Mouse (Mus musculus) lung, postnatal 4 days (tissue): ENCODE measurements around the gene Foxp4.
A peak's percentile ranks its signal among the peaks of the same experiment; 100 is the strongest.

Experiments used
- DNase-seq, 2 experiments: peaks; one replicate each; pipeline ENCODE4 v3.0.0; 2021

The Foxp4 gene

DNA sequence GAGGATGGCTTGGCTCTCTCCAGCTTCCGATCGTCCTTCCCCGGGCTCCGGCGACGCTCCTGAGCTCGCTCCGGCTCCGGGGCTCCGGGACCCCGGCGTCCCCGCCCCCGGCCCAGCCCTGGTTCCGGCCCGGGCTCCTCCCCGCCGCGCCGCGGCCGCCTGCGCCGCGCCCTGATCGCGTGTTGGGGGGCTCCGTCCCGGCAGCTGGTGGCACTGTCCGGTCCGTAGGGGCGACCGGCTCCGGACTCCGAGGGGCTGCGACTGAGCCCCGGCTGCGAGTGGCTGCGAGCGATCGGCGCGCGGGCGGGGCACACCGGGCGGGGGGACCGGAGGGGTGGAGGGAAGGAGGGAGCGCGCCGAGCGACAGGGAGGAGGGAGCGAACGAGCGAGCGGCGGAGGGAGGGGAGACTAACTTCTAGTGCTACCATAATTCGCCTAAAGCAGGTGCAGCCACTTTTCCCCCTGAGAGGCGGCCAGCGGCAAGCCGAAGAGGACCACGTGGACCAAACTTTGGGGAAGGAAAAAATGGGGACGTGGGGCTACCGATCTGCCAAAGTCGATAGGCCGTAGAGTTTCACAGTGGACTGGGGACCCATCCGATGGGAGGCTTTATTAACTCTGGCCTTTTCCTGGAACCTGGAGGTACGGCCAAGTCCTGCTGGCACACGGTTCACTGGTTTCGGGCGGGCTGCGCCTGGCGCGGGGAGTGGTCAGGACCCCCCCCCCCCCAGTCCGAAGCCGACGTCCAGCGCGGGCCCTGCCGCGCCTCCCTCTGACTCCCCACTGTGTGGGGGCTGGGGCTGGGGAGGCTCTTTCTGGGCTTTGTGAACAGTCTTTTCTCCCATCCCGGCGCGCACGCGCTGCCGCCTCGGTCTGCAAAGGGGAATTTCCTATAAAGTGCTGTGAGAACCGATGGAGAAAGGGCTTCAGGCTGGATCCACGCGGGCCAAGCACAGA lies at the start of gene Foxp4:
Foxp4 (minus strand) TSS at position 263 of the 957 bp plus-strand sequence.
- DNase-seq = peak; percentile 88 to 89

DNA sequence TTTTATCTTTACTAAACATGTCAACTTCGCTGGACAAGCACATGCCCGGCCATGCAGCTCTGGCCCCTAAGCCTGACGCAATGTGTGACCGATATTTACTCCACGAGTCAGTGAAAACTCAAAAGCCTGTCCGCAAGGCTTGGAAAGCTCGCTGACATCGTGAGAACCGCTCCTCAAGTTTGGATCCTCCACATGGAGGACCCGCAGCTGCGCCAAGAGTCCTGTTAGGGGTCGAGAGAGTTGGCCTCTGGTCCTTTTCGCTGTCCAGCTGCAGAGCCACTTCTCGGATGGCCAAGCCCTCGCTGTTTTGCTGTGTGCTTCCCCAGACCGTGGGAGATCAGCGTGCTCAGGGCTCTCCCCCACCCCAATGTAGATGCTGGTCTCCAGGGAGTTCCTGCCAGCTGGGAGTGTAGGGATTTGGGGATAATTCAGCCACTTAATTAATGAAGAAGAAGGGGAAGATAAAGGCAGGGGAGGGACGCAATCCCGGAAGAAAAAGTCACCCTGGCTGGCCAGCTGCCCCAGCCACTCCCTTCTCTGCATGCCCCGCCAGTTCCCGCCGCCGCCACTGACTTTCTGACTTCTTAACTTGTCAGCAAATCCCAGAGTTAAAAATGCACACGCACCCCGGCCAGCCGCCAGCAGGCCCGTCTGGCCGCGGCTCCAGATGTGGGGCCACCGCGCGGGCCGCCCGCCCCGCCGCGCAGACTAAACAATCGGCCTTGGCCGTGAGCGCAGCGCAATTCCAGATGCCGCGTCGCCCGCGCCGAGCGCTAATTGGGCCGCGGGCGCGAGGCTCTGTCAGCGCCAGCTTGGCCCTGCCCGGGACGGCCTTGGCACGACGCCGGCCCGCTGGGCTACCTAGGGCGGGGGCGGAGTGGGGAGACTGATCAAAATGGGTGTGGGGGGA lies 49.4 kb upstream of the Foxp4 start:
- peak; percentile 85 to 95 for DNase-seq

DNA sequence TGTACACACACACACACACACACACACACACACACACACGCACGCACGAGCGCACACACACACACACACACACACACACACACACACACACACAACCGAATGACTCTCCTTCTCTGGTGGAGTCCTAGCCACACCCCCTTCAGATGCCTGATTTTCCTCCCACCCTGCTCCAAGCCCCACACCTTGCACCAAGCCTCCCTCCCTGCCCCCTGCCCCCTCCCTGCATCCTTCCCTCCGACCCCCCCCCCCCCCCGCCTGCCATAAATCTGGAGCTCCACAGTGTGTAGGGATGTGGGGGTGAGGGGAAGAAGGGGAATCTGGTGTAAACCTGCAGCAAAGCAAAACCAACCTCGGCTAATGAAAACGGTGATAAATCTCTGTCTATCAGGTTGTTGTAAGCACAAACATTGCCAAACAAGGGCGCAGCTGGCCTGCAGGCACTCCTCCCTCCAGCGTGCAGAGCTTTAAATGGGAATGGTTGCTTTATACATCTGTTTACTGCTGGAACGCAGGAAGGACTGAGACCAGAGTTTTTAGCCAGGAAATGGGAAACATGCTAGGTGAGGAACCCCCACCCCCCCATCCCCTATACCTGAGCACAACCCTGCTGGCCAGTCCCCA lies 41.5 kb upstream of the Foxp4 start:
- no peak for DNase-seq

- peak; percentile 61 to 84 for DNase-seq
Measured at GRCm38 (mm10) chr17:47958046-47958790, 33.8 kb upstream of the Foxp4 start.

GRCm38 (mm10) chr17:47956486-47956885 lies 32.0 kb upstream of the Foxp4 start:
- no peak for DNase-seq

DNA sequence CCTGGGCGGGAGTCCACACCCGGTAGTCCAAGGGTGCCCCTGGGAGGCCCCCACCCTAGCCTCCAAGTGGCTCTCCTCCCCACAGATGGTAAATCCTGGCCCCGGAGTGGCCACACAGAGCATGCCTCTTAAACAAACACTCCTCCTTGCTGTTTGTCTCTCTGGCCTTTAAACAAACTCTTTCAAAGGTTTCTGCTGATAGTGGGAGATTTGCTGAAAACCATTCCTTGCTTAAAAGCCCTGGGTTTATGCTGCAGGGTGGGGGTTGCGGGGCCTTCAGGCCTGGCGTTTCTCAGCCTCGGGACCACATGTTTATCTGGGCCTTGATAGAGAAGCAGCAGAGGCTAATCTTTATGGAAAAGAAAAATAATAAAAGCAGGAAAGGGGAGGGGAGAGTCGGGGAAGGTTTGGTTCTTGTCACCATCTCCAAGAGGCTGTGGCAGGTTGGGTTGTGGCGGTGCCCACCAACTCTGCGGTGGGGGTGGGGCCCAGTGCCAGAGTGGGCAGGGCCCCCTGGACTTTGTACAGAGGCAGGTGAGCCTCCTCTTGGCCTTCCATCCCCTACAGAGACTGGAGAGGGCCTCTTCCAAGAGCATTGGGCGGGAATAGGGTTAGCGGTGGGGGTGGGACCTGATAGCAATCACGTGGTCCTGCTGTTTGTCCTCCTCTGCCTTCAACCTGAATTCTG lies 30.8 kb upstream of the Foxp4 start:
- DNase-seq = peak; percentile 40 to 83

- DNase-seq = no peak
Measured at GRCm38 (mm10) chr17:47953231-47953630, 28.8 kb upstream of the Foxp4 start.

GRCm38 (mm10) chr17:47952368-47953081 lies 28.1 kb upstream of the Foxp4 start:
- peak; percentile 17 to 40 for DNase-seq

DNA sequence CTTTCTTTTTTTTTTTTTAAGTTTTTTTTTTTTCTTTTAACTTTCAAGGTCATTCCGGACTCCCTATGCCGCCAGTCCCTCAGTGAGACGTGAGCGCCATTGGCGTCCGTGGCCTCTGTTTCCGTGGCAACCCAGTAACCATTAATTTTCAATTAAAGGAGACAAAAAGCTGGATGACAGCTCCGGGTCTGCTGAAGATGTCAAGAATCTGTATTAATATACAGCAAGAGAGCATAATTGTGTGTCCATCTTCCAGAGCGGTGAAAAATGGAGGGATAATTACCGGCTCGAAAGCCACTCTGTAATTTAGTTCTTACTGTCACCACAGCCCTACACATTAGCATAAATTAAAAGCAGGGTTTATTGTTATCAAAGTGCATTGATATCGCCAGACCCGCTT lies 27.0 kb upstream of the Foxp4 start:
- no peak for DNase-seq

- DNase-seq = no peak
Measured at GRCm38 (mm10) chr17:47950831-47951230, 26.4 kb upstream of the Foxp4 start.

DNA sequence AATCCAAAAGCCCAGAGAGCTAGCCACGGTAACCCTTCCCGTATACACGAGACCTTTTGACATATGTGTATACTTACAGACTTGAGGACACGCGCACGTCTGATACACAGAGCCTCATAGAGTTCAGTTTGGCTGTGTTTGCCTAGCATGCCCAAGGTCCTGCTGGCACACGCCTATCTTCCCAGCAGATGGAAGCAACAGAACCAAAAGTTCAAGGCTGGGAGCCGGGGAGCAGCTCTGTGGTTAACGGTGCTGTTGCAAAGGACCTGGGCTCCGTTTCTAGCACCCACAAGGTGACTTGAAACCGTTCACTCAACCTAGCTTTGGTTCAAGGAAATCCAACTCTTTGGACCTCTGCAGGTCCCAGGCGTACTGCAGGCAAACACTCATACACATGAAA lies 25.0 kb upstream of the Foxp4 start:
- DNase-seq = no peak

GRCm38 (mm10) chr17:47948753-47949152 lies 24.3 kb upstream of the Foxp4 start:
- DNase-seq = no peak

DNA sequence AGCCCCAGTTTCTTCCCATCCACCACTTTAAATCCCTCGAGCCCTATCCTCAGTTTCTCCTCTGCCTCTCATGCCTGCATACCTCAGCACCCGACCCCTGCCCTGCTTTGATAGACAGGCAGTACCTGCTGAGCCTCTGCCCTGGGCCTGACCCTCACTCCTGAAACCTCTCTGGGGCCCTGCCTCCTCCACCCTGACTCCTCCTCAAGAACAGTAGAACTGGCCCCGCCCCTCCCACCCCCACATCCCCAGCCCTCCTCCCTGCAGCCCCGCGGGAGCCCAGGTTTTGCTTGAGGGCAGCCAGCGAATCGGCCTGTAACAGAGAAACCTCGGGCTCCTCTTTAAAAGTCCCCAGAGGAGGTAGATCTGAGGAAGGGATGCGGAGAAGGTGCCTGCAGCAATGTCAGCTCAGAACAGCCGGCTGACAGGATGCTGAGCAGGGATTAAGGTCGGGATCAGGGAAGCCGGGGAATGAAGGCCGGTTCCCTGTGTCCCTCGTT lies 22.5 kb upstream of the Foxp4 start:
- peak in 1 of 2 experiments; percentile 36 for DNase-seq

DNA sequence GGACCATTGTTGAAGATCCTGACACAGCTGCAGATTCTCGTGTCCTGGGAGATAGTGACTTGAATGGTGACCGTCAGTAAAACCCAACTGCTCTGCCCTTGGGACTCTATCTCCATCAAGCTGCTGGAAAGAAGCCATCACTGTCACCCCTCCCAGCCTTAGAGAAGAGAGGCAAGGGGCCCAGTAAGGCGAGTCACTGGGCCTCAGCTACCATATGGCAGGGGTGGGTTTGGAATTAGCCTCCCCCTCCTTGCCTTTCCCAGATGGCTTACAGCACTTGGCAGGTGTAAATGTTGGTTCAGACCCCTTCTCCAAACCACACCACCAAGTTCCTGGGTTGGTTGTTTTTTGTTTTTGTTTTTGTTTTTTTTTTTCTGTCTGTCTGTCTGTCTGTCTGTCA lies 21.7 kb upstream of the Foxp4 start:
- DNase-seq = no peak

GRCm38 (mm10) chr17:47943103-47943870 lies 18.8 kb upstream of the Foxp4 start:
- DNase-seq = no peak

DNA sequence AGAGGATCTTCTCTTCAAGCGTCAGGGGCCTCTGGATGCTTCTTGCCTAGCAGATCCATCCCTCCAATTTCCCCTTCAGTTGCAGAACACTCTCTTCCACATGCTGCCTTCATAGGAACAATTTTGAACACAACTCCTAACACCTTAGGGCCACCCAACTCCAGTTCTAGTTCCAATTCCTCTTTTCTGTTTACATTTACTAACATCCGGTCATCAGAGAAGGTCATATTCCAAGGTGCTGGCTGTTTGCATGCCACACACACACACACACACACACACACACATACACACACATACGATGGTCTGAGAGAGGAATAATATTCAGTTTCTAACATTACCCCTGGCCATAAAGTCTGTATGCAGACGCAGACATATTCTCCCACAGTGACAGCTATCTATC lies 17.6 kb upstream of the Foxp4 start:
- no peak for DNase-seq

GRCm38 (mm10) chr17:47938839-47939238 lies 14.4 kb upstream of the Foxp4 start:
- no peak for DNase-seq

DNA sequence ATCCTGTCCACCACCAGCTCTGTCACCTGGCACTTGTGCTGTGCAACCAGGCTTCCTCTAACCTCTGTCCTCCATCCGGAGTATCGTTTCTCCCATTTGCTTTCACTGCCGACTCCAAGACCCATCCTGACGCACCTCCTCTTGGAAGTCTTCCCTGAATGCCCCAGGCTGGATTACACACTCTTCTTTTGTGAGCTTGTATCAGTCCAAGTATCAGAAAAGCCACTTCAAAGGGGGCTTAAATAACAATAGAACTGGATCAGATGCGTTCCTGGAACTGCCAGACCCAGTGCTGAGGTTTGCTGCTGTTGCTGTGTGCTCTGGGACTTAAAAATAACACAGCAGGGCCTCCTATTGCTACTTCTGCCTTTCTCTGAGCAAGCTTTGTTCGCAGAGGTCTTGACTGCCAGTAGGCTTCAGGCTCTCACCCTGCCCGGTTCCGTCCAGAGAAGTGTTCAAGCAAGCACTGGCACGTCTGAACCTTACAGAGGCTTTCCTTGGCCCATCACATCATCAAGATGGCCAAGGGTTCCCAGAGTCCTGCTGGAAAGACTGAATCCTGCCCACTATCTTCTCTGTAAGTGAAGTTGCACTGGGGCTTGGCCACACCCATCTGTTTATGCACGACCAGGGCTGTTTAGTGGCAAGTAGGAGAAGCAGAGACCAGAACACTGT lies 13.6 kb upstream of the Foxp4 start:
- DNase-seq = no peak

DNA sequence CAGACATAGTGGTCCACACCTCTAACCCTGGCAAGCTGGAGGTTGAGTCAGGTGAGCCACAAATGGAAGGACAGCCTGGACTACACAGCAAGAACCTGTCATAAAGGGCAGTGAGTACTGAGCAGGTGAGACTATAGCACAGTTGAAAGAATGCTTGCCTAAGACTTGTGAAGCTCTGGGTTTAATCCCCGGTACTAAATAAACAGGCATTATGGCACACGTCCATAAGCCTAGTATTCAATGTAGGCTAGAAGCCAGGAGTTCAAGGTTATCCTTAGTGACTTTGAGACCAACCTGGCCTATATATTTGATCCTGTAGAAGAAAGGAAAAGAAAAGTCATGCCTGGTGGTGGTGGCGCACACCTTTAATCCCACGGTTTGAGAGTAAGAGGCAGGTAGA lies 12.1 kb upstream of the Foxp4 start:
- DNase-seq = no peak
